Mouse (Mus musculus): ENCODE measurements around the gene Vmn1r58.
"Not testable (repeated sequence)": the region's sequence is repeated elsewhere in the genome, so short reads cannot be mapped to it uniquely, and the experiment has no call there.

The Vmn1r58 gene

DNA sequence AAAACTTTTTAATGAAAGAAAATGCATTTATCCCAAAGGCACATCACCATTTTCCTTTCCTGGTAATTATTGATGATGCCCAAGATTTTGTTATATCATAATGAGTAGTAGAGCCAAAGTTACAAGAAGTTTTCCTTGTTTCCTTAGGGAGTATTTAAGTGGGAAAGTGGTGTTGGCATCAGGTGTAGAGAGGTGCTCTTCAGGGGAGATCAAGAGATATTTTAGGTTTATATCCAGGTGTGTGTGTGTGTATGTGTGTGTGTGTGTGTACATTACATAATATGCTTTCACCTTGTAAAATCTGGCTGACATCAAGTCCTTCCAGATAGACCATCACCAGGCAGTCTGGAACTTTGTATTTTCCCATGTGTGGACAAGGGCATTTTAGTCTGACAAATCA is at the start of gene Vmn1r58:
TSS of gene Vmn1r58 (minus strand) at position 101 of the 400 bp plus-strand sequence.
- DNase-seq (ENCODE audit: low spot score in 2 of 2) = not testable (repeated sequence)

DNA sequence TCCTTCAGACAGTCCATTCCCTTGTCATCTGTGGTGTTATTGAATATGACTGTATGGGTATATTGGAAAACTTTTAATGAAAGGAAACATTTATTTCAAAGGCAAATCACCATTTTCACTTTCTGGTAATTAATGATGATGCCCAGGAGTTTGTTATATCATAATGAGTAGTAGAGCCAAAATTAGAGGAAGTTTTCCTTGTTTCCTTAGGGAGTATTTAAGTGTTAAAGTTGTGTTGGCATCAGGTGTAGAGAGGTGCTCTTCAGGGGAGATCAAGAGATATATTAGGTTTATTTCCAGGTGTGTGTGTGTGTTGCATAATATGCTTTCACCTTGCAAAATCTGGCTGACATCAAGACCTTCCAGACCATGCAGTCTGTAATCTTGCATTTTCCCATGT is 43.5 kb upstream of the Vmn1r58 start, which contains the start of gene Vmn1r59:
TSS of gene Vmn1r59 (minus strand) at position 101 of the 400 bp plus-strand sequence.
- no peak for DNase-seq (ENCODE audit: low spot score in 2 of 2)

DNA sequence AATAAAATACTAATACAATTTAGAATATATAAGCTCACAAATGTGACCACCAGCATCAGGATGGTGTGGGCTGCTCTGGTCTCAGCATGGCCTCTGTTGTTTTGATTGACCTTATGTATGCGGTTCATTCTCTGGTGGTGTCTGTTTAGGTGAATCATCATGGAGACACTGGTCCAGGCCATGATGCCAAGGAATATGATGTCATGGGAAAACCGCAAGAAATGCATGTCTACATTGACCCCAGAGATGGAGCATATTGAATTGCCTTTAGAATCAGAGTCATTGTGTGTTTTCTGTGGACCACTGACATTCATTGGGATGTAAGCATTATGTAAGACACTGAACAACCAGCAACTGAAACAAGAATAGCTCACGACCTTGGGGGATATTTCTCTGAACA is 40.8 kb upstream of the Vmn1r58 start:
- DNase-seq (ENCODE audit: low spot score in 2 of 2) = not testable (repeated sequence)

DNA sequence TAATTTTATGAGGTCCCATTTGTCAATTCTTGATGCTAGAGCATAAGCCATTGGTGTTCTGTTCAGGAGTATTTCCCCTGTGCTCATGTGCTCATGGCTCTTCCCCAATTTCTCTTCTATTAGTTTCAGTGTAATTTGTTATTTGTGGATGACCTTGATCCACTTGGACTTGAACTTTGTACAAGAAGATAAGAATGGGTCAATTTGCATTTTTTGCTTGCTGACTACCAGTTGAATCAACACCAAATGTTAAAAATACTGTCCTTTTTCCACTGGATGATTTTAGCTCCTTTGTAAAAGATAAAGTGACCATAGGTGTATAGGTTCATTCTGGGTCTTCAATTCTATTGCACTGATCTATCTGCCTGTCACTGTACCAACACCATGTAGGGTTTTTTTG is 35.4 kb upstream of the Vmn1r58 start:
- DNase-seq (ENCODE audit: low spot score in 2 of 2) = no peak

DNA sequence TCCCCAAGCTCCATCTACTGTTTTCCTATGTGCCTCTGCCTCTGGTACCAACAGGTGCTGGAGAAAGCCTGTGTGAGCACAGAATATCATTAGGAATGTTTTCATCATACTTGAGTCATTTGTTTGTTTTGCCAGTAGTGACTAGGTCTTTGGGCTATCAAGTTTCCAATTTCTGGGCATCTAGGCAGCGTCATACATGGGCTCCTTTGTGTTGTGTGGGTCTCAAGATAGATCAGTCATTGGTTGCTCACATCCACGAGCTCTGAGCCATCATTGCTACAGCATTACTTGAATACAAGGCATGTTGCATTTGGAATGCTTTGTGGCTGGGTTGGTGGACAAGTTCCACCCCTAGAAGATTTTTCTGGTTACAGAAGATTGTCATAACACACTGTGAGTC is 7.0 kb downstream of the Vmn1r58 start:
- no peak for DNase-seq (ENCODE audit: low spot score in 2 of 2)

DNA sequence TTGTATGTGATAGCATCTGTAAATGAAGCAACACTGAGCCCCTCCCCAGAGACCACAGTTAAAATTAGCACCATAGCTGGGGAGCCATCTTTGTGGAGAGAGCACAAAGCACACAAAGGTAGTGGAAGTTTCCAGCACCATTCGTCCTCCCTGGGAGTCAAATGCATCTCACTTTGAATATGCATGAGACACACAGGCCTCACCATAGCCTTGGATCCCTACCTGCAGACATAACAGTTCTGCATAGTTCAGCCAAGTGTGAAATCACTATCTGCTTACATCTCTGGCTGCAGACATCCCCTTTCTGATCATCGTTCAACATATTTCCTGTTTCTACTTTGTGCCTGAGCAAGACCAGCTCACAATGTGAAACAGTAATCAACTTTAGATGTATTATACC is 46.5 kb downstream of the Vmn1r58 start:
- DNase-seq (ENCODE audit: low spot score in 2 of 2) = no peak

DNA sequence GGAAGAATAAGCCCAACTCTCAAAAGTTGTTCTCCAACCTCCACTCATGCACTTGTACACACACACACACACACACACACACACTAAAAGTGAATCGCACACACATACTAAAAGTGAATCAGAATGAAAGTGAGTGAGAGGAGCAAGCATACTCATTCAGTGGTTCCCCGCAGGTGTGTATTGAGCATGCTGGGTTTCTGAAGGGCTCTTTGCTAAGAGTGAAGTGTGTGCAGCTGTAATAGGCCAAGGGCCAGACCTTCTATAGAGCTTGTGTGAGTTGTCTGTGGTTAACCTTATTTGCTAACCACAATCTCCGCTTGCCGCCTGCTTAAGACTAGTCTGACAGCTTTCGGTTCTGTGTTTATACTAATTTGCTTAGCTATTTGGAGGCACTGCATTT is 49.6 kb downstream of the Vmn1r58 start:
- DNase-seq (ENCODE audit: low spot score in 2 of 2) = no peak
